Mouse (Mus musculus) C2C12 (cell line): ENCODE measurements around the gene Gas2l2.

Experiments
- CEBPB ChIP-seq: IDR thresholded peaks from one replicate; pipeline ENCODE4 v1.6.1; 2011; ENCODE audit warnings: low read depth, mild to moderate bottlenecking, control low read depth, moderate library complexity
- CTCF ChIP-seq: IDR thresholded peaks from one replicate; pipeline ENCODE4 v1.5.1; 2011; ENCODE audit not compliant: control insufficient read depth, insufficient read depth, insufficient read length
- FOSL1 ChIP-seq: IDR thresholded peaks from one replicate; pipeline ENCODE4 v1.8.0; 2011; ENCODE audit warnings: mild to moderate bottlenecking, low read length; ENCODE audit not compliant: poor library complexity, insufficient read depth, severe bottlenecking
- MAX ChIP-seq: IDR thresholded peaks from one replicate; pipeline ENCODE4 v1.6.1; 2011; ENCODE audit warnings: mild to moderate bottlenecking, control low read depth
- MYOD1 ChIP-seq: IDR thresholded peaks from one replicate; pipeline ENCODE4 v1.6.1; 2011; ENCODE audit warnings: low read depth; ENCODE audit not compliant: control insufficient read depth, insufficient read length
- MYOG ChIP-seq: IDR thresholded peaks from one replicate; pipeline ENCODE4 v1.6.1; 2011; ENCODE audit not compliant: control insufficient read depth, insufficient read length; ENCODE audit errors: extremely low read depth
- USF1 ChIP-seq: IDR thresholded peaks from one replicate; pipeline ENCODE4 v1.6.1; 2011; ENCODE audit warnings: low read depth, mild to moderate bottlenecking, control low read depth, moderate library complexity

DNA sequence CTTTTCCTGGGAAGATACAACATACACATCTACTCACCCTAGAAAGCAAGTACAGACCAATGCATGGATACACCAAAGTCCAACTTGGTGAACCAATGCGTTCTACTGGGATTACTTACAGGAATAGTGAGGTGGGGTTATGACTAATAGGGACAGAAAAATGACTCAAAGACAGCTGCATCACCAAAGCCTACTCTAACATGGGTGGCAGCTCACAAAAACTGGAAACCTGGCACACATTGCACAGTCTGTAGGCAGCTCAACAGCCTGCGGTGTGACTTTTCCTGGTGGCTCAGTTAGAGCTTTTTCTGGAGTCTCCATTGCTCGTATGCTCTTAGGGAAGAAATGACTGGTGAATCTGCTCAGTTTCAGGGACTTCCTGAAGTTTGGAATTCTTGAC is 39.5 kb upstream of the Gas2l2 start:
- TF ChIP-seq MAX (no peak), CTCF (no peak), MYOG (no peak), USF1 (no peak), FOSL1 (no peak), MYOD1 (peak; percentile 75), CEBPB (no peak)
